8 mouse cellular contexts compared by ENCODE assay signal in the genomic region with DNA sequence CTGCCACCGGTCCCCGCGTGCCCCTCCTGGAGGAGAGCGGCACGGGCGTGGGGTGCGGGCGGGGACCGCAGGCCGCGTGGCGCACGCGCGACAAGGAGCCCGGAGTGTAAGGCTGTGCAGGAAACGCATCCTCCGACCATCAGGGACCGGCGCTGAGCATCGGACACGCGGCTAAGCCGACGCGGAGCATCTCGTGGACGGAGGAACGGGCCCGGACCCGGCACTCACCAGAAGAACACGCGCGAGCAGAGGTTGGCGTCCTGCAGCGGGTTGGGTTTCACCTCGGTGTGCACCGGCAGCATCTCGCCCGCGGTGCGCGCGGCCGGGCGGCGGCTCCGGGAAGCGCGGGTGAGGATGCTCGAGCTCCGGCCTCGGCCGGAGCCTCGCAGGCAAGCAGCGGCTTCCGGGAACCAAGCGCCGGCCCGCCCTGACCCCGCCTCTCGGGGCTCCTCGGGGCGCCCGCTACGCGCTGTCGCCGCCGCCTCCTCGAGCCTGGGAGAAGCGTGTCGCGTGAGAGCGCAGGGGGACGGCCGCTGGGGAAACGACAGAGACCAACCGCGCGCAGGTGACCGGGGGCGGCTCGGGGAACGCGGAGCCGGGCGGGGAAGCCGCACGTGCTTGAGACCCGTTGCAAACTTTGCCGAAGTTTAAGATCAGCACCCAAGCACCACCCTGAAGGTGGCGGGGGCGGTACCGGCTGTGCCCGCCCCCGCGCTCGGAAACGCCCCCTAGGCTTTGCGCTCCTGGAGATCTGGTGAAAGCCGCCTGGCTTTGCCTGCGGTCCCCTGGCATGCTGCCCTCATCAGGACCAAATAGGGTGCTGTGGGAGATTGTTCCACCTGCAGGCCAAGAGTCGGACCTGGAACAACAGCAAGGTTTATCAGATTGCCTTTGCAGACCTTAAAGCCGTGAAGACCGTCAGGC. TPM values are rescaled to one million over a fixed set of nuclear protein-coding genes. Genes with fewer than 3 reads are reported as not detected.
DNase-seq lines count a peak whose midpoint lies in the region; ATAC-seq and TF ChIP-seq lines count a peak whose summit lies in the region.

Gene Abcc4 (minus strand): TSS at position 412 of the 924 bp plus-strand sequence.

- under 1% methylated on average over 106 of the region's 106 CpGs for WGBS in cerebellum, adult 2 months
- under 1% methylated on average over 93 of the region's 106 CpGs for WGBS in lung, postnatal 0 days

- no peaks in the 10 kb centered on the region for H3K36me3 ChIP-seq in lung, postnatal 0 days (ENCODE audit: insufficient read depth, low read length)

- H3K4me1 ChIP-seq in cerebellum, adult 2 months (ENCODE audit: control insufficient read depth, insufficient read depth, low read length): peaks cover 4% of the 10 kb centered on the region; the same call in 1 of the 2 replicates
- peaks cover 14% of the 10 kb centered on the region; the same call in 1 of the 2 replicates for H3K4me1 ChIP-seq in lung, postnatal 0 days (ENCODE audit: insufficient read depth, low read depth, low read length)

- no peak for TF ChIP-seq POLR2A in cerebellum, adult 2 months (IDR thresholded peaks at IDR 0.05; ENCODE audit: borderline replicate concordance, insufficient read depth, low read length)

- peak within 1 kb of the TSS; percentile 55 for H3K4me3 ChIP-seq in cerebellum, adult 2 months (replicated peaks; ENCODE audit: insufficient read depth, low read depth, low read length)
- peak within 1 kb of the TSS; percentile 49 for H3K4me3 ChIP-seq in lung, postnatal 0 days (ENCODE audit: low read depth, low read length)

- peak; percentile 44 for DNase-seq in MEL-GATA-1-ER (ENCODE audit: extremely low read depth, low read depth)
- DNase-seq in cerebellum, adult 2 months: peak; percentile 67 to 73
- DNase-seq in layer of hippocampus, postnatal 10 days (ENCODE audit: low spot score in 2 of 2): peak; percentile 60 to 66
- peak; percentile 83 for DNase-seq in lung, postnatal 0 days (ENCODE audit: low spot score)
- peak; percentile 40 for DNase-seq in ovary, postnatal 10 days (ENCODE audit: low spot score)
- DNase-seq in thymus, postnatal 14 days: peak; percentile 85

- TF ChIP-seq EP300 in lung, postnatal 0 days (IDR thresholded peaks at IDR 0.05): no peak

- H3K9ac ChIP-seq in lung, postnatal 0 days (replicated peaks; ENCODE audit: low read depth): no peak within 1 kb of the TSS

- peak; percentile 64 for ATAC-seq in frontal cortex, adult (ENCODE audit: low TSS enrichment)
- ATAC-seq in hematopoietic stem cell, adult 5-6 weeks (replicated peaks in 1 of 2; ENCODE audit: insufficient read depth in 1 of 2, low FRiP score in 2 of 2, low TSS enrichment in 1 of 2, low read depth in 1 of 2, poor library complexity in 2 of 2, severe bottlenecking in 2 of 2): peak; percentile 54 to 65
- peak; percentile 89 for ATAC-seq in lung, postnatal 0 days

- no peaks in the 10 kb centered on the region for H3K9me3 ChIP-seq in lung, postnatal 0 days (ENCODE audit: low read length)

- TF ChIP-seq CTCF in cerebellum, adult 2 months (IDR thresholded peaks at IDR 0.05; ENCODE audit: borderline replicate concordance, insufficient read depth, low read depth, low read length): no peak
- TF ChIP-seq CTCF in lung, postnatal 0 days (IDR thresholded peaks at IDR 0.05): peak; percentile 38

- H3K27me3 ChIP-seq in cerebellum, adult 2 months (ENCODE audit: control insufficient read depth, insufficient read depth, low read length): no peaks in the 10 kb centered on the region
- peaks cover 18% of the 10 kb centered on the region for H3K27me3 ChIP-seq in lung, postnatal 0 days (replicated peaks; ENCODE audit: insufficient read depth, low read length)

- H3K27ac ChIP-seq in cerebellum, adult 2 months (ENCODE audit: insufficient read depth, low read length): no peak within 1 kb of the TSS
- no peak within 1 kb of the TSS for H3K27ac ChIP-seq in lung, postnatal 0 days (ENCODE audit: low read length)

- H3K4me2 ChIP-seq in lung, postnatal 0 days (replicated peaks; ENCODE audit: low read depth, low read length): peak within 1 kb of the TSS; percentile 87

RNA-seq across cellular contexts. Expression of gene Abcc4, which starts in this region (rescaled TPM):
- 4.5 and 5.4 TPM in 2 replicates for polyA plus RNA-seq in cerebellum, adult 2 months (2012; rRNA removed)
- total RNA-seq in hematopoietic stem cell, adult 5-6 weeks (2017): 13.3 and 18.1 TPM in 2 replicates
- total RNA-seq in layer of hippocampus, postnatal 10 days (2021): 1 to 10 TPM; 7.4 to 7.7 TPM
- polyA plus RNA-seq in lung, postnatal 0 days (2015; fragmentation: Nextera tagmentation; extraction: Ambion mirVana): 1.0 and 1.2 TPM in 2 replicates
